Mouse (Mus musculus): ENCODE results near the gene Fbxl7. TPM values are rescaled to one million over a fixed set of nuclear protein-coding genes. Genes with fewer than 3 reads are reported as not detected.

Gene Fbxl7
- polyA plus RNA-seq (2014; fragmentation: Illumina TruSeq; extraction: RNeasy Lipid Tissue Mini Kit (QIAGEN cat#74804); ENCODE audit: insufficient read depth, low read depth, low replicate concordance) = 2.1 TPM

DNA sequence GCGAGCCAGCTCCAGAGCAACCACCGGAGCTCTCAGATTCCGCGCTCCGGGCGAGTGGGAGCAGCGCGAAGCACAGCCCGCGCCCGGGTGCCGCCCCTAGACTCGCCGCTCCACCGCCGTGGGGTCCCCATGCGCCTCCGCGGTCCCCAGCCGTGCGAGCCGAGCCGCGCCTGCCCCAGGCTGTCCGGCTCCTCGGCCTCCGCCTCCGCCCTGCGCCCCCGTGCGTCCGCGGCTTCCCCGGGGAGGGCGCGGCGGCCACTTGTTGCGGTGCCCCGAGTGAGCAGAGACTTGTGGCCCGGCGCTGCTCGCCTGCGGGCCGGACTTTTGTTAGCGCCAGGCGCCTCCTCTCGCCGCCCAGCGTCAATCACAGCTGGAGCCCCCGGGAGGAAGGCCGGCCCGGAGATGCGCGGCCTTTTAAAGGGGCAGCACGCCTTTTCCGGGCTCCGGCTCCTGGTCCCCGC, at the start of gene Fbxl7:
TSS of gene Fbxl7 (minus strand) at position 330 of the 461 bp plus-strand sequence.

All from lung, adult 10 weeks (tissue).